Mouse (Mus musculus): Measurements from ENCODE around the gene Pskh1.

Pskh1 gene

DNA sequence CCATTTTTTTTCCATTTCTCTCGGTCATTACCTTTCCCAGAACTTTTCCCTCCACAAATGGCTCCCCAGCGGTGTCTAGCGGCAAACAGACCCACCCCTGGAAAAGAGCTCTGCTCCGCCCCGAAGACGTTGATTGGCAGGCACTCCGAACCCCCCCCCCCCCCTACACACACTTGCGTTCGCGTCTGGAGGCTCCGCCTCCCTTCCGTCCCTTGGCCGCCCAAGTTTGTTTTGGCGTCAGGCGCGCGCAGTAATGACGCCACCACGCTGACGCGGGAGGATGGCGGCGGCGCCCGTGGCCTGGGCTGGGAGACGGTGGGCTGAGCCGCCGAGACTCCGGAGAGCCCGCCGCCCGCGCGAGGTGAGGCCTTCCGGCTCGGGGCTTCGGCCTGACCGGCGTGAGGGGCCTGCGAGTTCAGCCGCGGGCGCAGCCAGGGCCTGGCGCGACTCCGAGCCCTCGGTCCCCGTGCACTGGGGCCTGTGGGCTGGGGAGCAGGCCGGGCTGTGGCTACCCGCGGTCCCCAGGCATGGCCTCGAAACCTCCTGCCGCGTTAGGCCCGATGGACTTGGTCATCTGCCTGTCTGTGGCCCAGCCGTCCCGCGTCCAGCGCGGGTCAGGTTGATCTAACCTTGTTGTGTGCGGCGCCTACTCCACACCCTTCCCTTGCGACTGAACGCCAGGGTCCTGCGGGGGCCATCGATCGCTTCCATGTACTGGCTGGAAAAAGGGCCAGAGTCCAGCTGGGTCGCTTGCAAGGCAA is at the start of gene Pskh1:
Gene Pskh1, plus strand, starts transcription at position 262 of the 761 bp plus-strand sequence.
- H3K4me3 ChIP-seq (replicated peaks; ENCODE audit: low read length) = peak within 1 kb of the TSS; percentile 98
- H3K27me3 ChIP-seq (ENCODE audit: insufficient read depth, low read length) = no peaks in the 10 kb centered on the region
- no peaks in the 10 kb centered on the region for H3K9me3 ChIP-seq (ENCODE audit: low read length)
- H3K4me1 ChIP-seq (replicated peaks; ENCODE audit: low read depth, low read length) = peaks cover 20% of the 10 kb centered on the region
- 0 out of 2 replicates have a peak, but pooled peaks cover 2% of the 10 kb centered on the region for H3K36me3 ChIP-seq (ENCODE audit: insufficient read depth, low read length)
- TF ChIP-seq CTCF (conservative IDR thresholded peaks at IDR 0.05; ENCODE audit: low read length) (no peak), NANOG (IDR thresholded peaks at IDR 0.05; ENCODE audit: borderline replicate concordance, low read length) (no peak), POU5F1 (IDR thresholded peaks at IDR 0.05; ENCODE audit: borderline replicate concordance, low read length) (no peak)

DNA sequence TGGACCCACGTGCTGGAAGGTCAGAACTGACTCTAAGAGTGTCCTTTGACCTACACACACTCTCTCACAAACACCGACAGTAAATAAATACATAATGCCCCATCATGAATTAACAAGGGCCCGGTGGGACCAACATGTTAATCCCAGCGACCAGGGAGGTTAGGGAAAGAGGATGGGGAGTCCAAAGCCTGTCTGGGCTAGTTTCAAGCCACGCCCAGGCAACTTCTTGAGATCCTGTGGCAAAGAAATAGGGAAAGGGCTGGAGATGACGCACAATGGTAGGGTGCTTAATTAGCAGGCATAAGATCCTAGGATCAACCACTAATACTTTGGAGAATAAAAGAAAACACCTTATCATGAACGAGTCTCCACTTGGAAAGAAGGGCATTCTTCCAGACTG is 49.6 kb upstream of the Pskh1 start:
- Histone ChIP-seq H3K9me3 (ENCODE audit: low read length) (no peaks in the 10 kb centered on the region), H3K36me3 (ENCODE audit: insufficient read depth, low read length) (peaks cover 44% of the 10 kb centered on the region), H3K27me3 (ENCODE audit: insufficient read depth, low read length) (no peaks in the 10 kb centered on the region), H3K4me3 (replicated peaks; ENCODE audit: low read length) (peak overlapping the region; percentile 97), H3K4me1 (replicated peaks; ENCODE audit: low read depth, low read length) (peaks cover 64% of the 10 kb centered on the region)
- no peak for TF ChIP-seq CTCF (conservative IDR thresholded peaks at IDR 0.05; ENCODE audit: low read length)
- no peak for TF ChIP-seq POU5F1 (IDR thresholded peaks at IDR 0.05; ENCODE audit: borderline replicate concordance, low read length)

DNA sequence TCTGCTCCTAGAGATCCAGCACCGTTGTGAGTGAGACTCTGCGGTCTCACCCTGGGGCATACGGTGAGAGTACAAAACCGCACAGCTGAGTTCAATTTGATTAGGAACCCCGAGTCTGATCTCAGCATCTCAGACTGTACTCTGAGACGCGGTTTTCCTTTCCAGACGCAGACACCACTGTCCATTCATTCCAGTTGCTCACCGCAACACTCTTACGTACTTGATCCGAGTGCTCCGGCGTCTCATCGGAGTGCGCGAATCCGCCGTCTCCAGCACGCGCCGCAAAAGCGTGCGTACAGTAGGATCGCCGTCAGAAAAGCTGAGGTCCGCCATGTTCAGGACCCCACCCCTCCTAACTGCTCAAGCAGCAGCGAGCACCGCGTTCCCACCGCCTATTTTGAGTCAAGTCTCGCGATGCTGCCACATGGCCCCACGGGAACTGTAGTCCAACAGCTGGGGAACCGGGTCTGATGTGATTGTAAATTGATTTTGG is 48.5 kb upstream of the Pskh1 start:
- Histone ChIP-seq H3K4me3 (replicated peaks; ENCODE audit: low read length) (peak overlapping the region; percentile 97), H3K9me3 (ENCODE audit: low read length) (no peaks in the 10 kb centered on the region), H3K27me3 (ENCODE audit: insufficient read depth, low read length) (no peaks in the 10 kb centered on the region; the same call in 1 of the 2 replicates), H3K36me3 (ENCODE audit: insufficient read depth, low read length) (peaks cover 43% of the 10 kb centered on the region), H3K4me1 (replicated peaks; ENCODE audit: low read depth, low read length) (peaks cover 69% of the 10 kb centered on the region)
- TF ChIP-seq POU5F1 (IDR thresholded peaks at IDR 0.05; ENCODE audit: borderline replicate concordance, low read length) = no peak
- no peak for TF ChIP-seq NANOG (IDR thresholded peaks at IDR 0.05; ENCODE audit: borderline replicate concordance, low read length)
- TF ChIP-seq CTCF (conservative IDR thresholded peaks at IDR 0.05; ENCODE audit: low read length) = no peak

DNA sequence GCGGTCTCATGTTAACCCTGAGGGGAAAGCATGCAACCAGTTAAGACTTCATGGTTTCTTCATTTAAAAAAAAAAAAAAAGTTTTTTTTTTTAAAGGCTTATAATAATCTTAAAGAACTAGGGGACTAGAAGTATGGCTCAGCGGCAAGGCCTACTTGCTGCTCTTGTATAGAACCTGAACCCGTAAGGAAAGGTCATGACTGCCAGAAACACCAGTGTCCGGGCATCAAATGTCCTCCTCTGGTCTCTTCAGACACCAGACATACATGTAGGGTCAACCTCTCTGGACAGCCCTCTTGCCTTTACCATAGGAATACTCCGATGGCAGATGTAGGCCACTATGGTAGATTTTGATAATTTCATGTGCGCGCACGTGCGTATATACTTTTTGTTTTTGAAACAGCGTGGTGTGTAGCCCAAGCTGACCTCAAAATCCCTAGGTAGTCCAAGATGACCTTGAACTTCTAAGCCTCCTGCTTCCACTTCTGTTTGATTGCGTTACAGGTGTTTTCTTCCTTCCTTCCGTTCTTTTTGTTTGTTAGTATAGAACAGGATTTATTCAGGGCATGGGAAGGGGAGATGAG is 48.0 kb upstream of the Pskh1 start:
- TF ChIP-seq POU5F1 (IDR thresholded peaks at IDR 0.05; ENCODE audit: borderline replicate concordance, low read length) = no peak
- no peak for TF ChIP-seq NANOG (IDR thresholded peaks at IDR 0.05; ENCODE audit: borderline replicate concordance, low read length)
- no peak for TF ChIP-seq CTCF (conservative IDR thresholded peaks at IDR 0.05; ENCODE audit: low read length)
- H3K27me3 ChIP-seq (ENCODE audit: insufficient read depth, low read length) = no peaks in the 10 kb centered on the region; the same call in 1 of the 2 replicates
- H3K4me1 ChIP-seq (replicated peaks; ENCODE audit: low read depth, low read length) = peaks cover 69% of the 10 kb centered on the region
- H3K9me3 ChIP-seq (ENCODE audit: low read length) = no peaks in the 10 kb centered on the region
- peak overlapping the region; percentile 97 for H3K4me3 ChIP-seq (replicated peaks; ENCODE audit: low read length)
- peaks cover 42% of the 10 kb centered on the region for H3K36me3 ChIP-seq (ENCODE audit: insufficient read depth, low read length)

DNA sequence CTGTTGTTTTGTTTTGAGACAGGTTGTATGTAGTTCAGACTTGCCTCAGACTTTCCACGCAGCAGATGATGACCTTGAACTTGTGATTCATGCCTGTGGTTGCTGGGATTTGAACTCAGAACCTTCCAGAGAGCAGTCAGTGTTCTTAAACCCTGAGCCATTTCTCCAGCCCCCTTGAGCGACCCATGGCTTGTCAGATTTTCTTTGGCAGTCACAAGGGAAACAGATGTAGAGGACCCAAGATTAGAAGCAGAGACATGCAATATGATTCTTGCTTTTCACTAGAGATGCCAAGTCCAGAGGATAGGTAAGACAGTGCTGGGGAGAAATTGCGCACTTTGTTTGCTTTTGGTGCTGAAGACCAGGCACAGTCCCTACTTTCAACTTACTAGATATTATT is 47.1 kb upstream of the Pskh1 start, which contains the start of gene Cenpt:
Gene Cenpt, minus strand, starts transcription at position 101 of the 400 bp plus-strand sequence.
- Histone ChIP-seq H3K4me1 (replicated peaks; ENCODE audit: low read depth, low read length) (peaks cover 72% of the 10 kb centered on the region), H3K27me3 (ENCODE audit: insufficient read depth, low read length) (no peaks in the 10 kb centered on the region; the same call in 1 of the 2 replicates), H3K4me3 (replicated peaks; ENCODE audit: low read length) (peak within 1 kb of the TSS; percentile 97), H3K36me3 (ENCODE audit: insufficient read depth, low read length) (peaks cover 42% of the 10 kb centered on the region), H3K9me3 (ENCODE audit: low read length) (no peaks in the 10 kb centered on the region)
- TF ChIP-seq NANOG (IDR thresholded peaks at IDR 0.05; ENCODE audit: borderline replicate concordance, low read length) (no peak), POU5F1 (IDR thresholded peaks at IDR 0.05; ENCODE audit: borderline replicate concordance, low read length) (no peak), CTCF (conservative IDR thresholded peaks at IDR 0.05; ENCODE audit: low read length) (no peak)

DNA sequence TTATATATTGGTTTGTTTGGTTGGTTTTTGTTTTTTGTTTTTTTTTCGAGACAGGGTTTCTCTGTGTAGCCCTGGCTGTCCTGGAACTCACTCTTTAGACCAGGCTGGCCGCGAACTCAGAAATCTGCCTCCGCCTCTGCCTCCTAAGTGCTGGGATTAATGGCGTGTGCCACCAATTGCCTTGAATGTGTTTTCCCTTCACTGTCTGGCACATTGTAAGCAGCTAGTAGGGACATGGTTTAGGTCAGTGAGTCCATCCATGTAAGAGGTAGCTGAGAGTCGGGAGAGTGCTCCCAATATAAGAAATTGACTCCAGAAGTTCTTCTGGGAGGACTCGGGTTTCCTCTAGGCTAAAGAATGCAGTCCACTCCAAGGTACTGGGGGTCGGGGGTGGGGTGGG is 45.9 kb upstream of the Pskh1 start:
- no peaks in the 10 kb centered on the region for H3K9me3 ChIP-seq (ENCODE audit: low read length)
- TF ChIP-seq CTCF (conservative IDR thresholded peaks at IDR 0.05; ENCODE audit: low read length) (no peak), POU5F1 (IDR thresholded peaks at IDR 0.05; ENCODE audit: borderline replicate concordance, low read length) (no peak), NANOG (IDR thresholded peaks at IDR 0.05; ENCODE audit: borderline replicate concordance, low read length) (no peak)

DNA sequence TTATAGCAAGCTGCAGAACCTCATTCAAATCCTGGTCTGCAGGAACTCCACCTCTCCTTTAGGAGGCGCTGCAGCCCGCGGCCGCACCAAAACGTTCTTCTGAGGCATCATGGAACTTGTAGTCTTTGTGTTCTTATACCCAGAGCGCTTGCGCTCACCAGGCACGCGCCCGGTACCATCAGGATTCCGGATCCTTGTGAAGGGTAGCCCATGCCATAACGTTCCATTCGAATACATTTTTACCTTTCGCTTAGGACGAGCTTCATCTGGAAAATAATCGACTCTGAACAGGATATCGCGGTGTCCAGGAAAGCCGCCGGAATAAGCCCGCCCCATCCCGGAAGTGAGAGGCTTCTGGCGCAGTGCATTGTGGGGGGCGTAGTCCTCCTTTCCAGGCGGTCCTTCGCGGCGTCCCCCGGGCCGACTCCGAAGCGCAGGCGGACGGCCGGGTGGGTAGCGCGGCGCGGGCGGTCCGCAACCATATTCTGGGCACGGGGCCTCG is 45.5 kb upstream of the Pskh1 start, which contains the start of gene Thap11:
Gene Thap11, plus strand, starts transcription at position 418 of the 502 bp plus-strand sequence.
- no peak for TF ChIP-seq NANOG (IDR thresholded peaks at IDR 0.05; ENCODE audit: borderline replicate concordance, low read length)
- peak; percentile 54 for TF ChIP-seq CTCF (conservative IDR thresholded peaks at IDR 0.05; ENCODE audit: low read length)
- H3K27me3 ChIP-seq (ENCODE audit: insufficient read depth, low read length) = no peaks in the 10 kb centered on the region; the same call in 1 of the 2 replicates
- peaks cover 75% of the 10 kb centered on the region for H3K4me1 ChIP-seq (replicated peaks; ENCODE audit: low read depth, low read length)
- peaks cover 35% of the 10 kb centered on the region for H3K36me3 ChIP-seq (ENCODE audit: insufficient read depth, low read length)
- H3K9me3 ChIP-seq (ENCODE audit: low read length) = no peaks in the 10 kb centered on the region
- peak within 1 kb of the TSS; percentile 93 for H3K4me3 ChIP-seq (replicated peaks; ENCODE audit: low read length)

More for the DNA sequence above, 45.9 kb upstream of the Pskh1 start:
- Histone ChIP-seq H3K4me1 (replicated peaks; ENCODE audit: low read depth, low read length) (peaks cover 75% of the 10 kb centered on the region), H3K27me3 (ENCODE audit: insufficient read depth, low read length) (no peaks in the 10 kb centered on the region; the same call in 1 of the 2 replicates), H3K36me3 (ENCODE audit: insufficient read depth, low read length) (peaks cover 40% of the 10 kb centered on the region), H3K4me3 (replicated peaks; ENCODE audit: low read length) (peak overlapping the region; percentile 93)
